Mouse (Mus musculus): Measurements from ENCODE around the gene Mug2. TPM values are rescaled to one million over a fixed set of nuclear protein-coding genes. Genes with fewer than 3 reads are reported as not detected.

Gene Mug2
- not detected in 4 replicates for total RNA-seq (2023)

DNA sequence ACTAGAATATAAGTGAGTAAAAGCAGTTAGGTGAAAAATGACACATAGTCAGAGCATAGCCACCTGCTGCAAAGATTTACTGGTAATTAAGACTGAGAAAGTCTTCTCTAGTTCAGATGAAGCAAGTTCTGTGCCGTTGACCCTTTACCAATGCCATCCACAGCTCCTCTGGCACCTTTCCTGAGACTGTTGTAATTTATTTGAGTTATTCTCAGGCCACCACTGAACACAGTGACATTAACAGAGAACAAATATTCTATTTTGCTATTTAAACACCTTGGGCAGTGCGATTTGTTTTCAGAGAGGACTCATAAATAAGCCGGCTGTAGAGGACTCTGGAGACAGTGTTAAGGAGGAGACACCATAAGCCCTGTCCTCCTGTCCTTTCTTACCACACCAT, at the start of gene Mug2:
Gene Mug2 (plus strand): TSS at position 301 of the 400 bp plus-strand sequence.

Other genes with a start within 250 kb of the Mug2 start
- not detected in 4 replicates for gene Mug1, start 168.2 kb upstream of the Mug2 start, total RNA-seq (2023)

Data from B cell, adult 62 days (primary cell).